Mouse (Mus musculus): ENCODE results near the gene Sez6l2. TPM values are rescaled to one million over a fixed set of nuclear protein-coding genes. Genes with fewer than 3 reads are reported as not detected.

The Sez6l2 gene
- total RNA-seq (2023), result 10 to 100 TPM in 1 of 2 experiments, 1 to 10 TPM in 1; 9.7 to 10.1 TPM

GRCm38 (mm10) chr7:126949793-126950646 is at the start of gene Sez6l2:
Sez6l2 (plus strand) TSS chr7:126950563.

GRCm38 (mm10) chr7:126922624-126923060 is 27.7 kb upstream of the Sez6l2 start, which contains the start of gene Tmem219:
Tmem219 (minus strand) TSS chr7:126922917.

GRCm38 (mm10) chr7:126928384-126929037 is 21.9 kb upstream of the Sez6l2 start, which contains the start of gene Kctd13:
Kctd13 (plus strand) TSS chr7:126928879.

GRCm38 (mm10) chr7:126949403-126949792 is 965 bp upstream of the Sez6l2 start, which contains the start of gene Asphd1:
Asphd1 (minus strand) TSS chr7:126949582.

GRCm38 (mm10) chr7:126975893-126975949 is 25.4 kb downstream of the Sez6l2 start, which contains the start of gene Cdipt:
Cdipt (plus strand) TSS chr7:126975914.

GRCm38 (mm10) chr7:126975950-126976866 is 25.8 kb downstream of the Sez6l2 start, which contains the start of gene Cdiptos:
Cdiptos (minus strand) TSS chr7:126976098.

GRCm38 (mm10) chr7:127014320-127014719 is 64.0 kb downstream of the Sez6l2 start, which contains the start of gene Mvp:
Mvp (minus strand) TSS chr7:127014621.

GRCm38 (mm10) chr7:127016481-127016485 is 65.9 kb downstream of the Sez6l2 start, which contains the start of gene Pagr1b:
Pagr1b (minus strand) TSS chr7:127016484.

GRCm38 (mm10) chr7:127016971-127017949 is 66.9 kb downstream of the Sez6l2 start, which contains the start of gene Pagr1a:
Pagr1a (minus strand) TSS chr7:127017352.

Other genes with a start within 250 kb of the Sez6l2 start
- gene Coro1a, start 242.8 kb upstream of the Sez6l2 start, total RNA-seq (2023), result 1,000 to 10,000 TPM; 1,416 to 1,422 TPM
- 10 to 100 TPM; 37.3 to 45.5 TPM for gene Mapk3, start 191.0 kb upstream of the Sez6l2 start, total RNA-seq (2023)
- gene Gdpd3, start 184.2 kb upstream of the Sez6l2 start, total RNA-seq (2023), result 1 to 10 TPM; 3.6 to 4.4 TPM
- 100 to 1,000 TPM; 240 to 256 TPM for gene Ypel3, start 173.6 kb upstream of the Sez6l2 start, total RNA-seq (2023)
- 10 to 100 TPM; 11.6 to 13.5 TPM for gene Tbx6, start 169.1 kb upstream of the Sez6l2 start, total RNA-seq (2023)
- 100 to 1,000 TPM; 229 to 235 TPM for gene Ppp4c, start 158.1 kb upstream of the Sez6l2 start, total RNA-seq (2023)
- not detected for gene Fam57b, start 152.9 kb upstream of the Sez6l2 start, total RNA-seq (2023)
- gene 4930451I11Rik, start 118.9 kb upstream of the Sez6l2 start, total RNA-seq (2023), result not detected
- gene Doc2a, start 103.1 kb upstream of the Sez6l2 start, total RNA-seq (2023), result not detected
- 10 to 100 TPM; 22.0 to 25.4 TPM for gene Hirip3, start 88.6 kb upstream of the Sez6l2 start, total RNA-seq (2023)
- 10 to 100 TPM; 68.2 to 83.5 TPM for gene Ino80e, start 88.2 kb upstream of the Sez6l2 start, total RNA-seq (2023)
- 100 to 1,000 TPM in 1 of 2 experiments, 10 to 100 TPM in 1; 91.4 to 105 TPM for gene Taok2, start 65.9 kb upstream of the Sez6l2 start, total RNA-seq (2023)
- gene Tmem219, start 27.6 kb upstream of the Sez6l2 start, total RNA-seq (2023), result 10 to 100 TPM; 27.4 to 28.3 TPM
- gene Kctd13, start 21.7 kb upstream of the Sez6l2 start, total RNA-seq (2023), result 10 to 100 TPM; 33.0 to 38.9 TPM
- gene Asphd1, start 981 bp upstream of the Sez6l2 start, total RNA-seq (2023), result not detected
- 100 to 1,000 TPM; 159 to 167 TPM for gene Cdipt, start 25.4 kb downstream of the Sez6l2 start, total RNA-seq (2023)
- gene Cdiptos, start 25.5 kb downstream of the Sez6l2 start, total RNA-seq (2023), result not detected
- gene Mvp, start 64.1 kb downstream of the Sez6l2 start, total RNA-seq (2023), result 10 to 100 TPM; 30.2 to 36.9 TPM
- gene Pagr1b, start 65.9 kb downstream of the Sez6l2 start, total RNA-seq (2023), result 1 to 10 TPM; 3.6 to 4.6 TPM
- 10 to 100 TPM; 24.7 to 40.0 TPM for gene Pagr1a, start 66.8 kb downstream of the Sez6l2 start, total RNA-seq (2023)
- gene Gm42742, start 70.5 kb downstream of the Sez6l2 start, total RNA-seq (2023), result 10 to 100 TPM; 20.9 to 36.5 TPM
- 1 to 10 TPM; 5.0 to 7.0 TPM for gene Prrt2, start 70.6 kb downstream of the Sez6l2 start, total RNA-seq (2023)
- gene Maz, start 76.5 kb downstream of the Sez6l2 start, total RNA-seq (2023), result 100 to 1,000 TPM; 237 to 238 TPM
- gene Kif22, start 91.9 kb downstream of the Sez6l2 start, total RNA-seq (2023), result 1 to 10 TPM; 3.6 to 4.8 TPM
- under 1 TPM in 1 of 2 experiments, not detected in 1; 0.82 TPM for gene Zg16, start 136.8 kb downstream of the Sez6l2 start, total RNA-seq (2023)
- 10 to 100 TPM; 75.6 to 83.3 TPM for gene AI467606, start 140.8 kb downstream of the Sez6l2 start, total RNA-seq (2023)
- gene Qprt, start 171.7 kb downstream of the Sez6l2 start, total RNA-seq (2023), result 10 to 100 TPM; 39.1 to 46.5 TPM
- gene Spn, start 187.3 kb downstream of the Sez6l2 start, total RNA-seq (2023), result 100 to 1,000 TPM; 266 to 304 TPM
- gene Cd2bp2, start 245.5 kb downstream of the Sez6l2 start, total RNA-seq (2023), result 10 to 100 TPM; 70.4 to 77.9 TPM

Data from T-cell, adult 66 days (primary cell).